Mouse (Mus musculus) forebrain, postnatal 0 days (tissue): ENCODE measurements around the gene Vmn1r206. TPM values are rescaled to one million over a fixed set of nuclear protein-coding genes. Genes with fewer than 3 reads are reported as not detected.
"Not testable (repeated sequence)": the region's sequence is repeated elsewhere in the genome, so short reads cannot be mapped to it uniquely, and the experiment has no call there.

Source experiments
- ATAC-seq: fragments of 200-750 bp; cut with Nextera tagmentation; 2 replicates; pipeline ENCODE4 v1.8.0; 2017; ENCODE audit warnings: mild to moderate bottlenecking, moderate library complexity
- DNase-seq: peaks from one replicate; pipeline ENCODE4 v3.0.0-alpha.2; 2015
- H3K27ac ChIP-seq: fragments of 300-500 bp; sonication (generic); 2 replicates; pipeline ENCODE4 v1.5.1; 2014; ENCODE audit warnings: low read depth, mild to moderate bottlenecking, antibody characterized with exemption, low read length, moderate library complexity, mixed read lengths
- H3K27me3 ChIP-seq: fragments of 300-500 bp; sonication (generic); 2 replicates; pipeline ENCODE4 v1.6.1; 2014; ENCODE audit warnings: mild to moderate bottlenecking, low read length, mixed read lengths; ENCODE audit not compliant: insufficient read depth
- H3K36me3 ChIP-seq: fragments of 300-500 bp; sonication (generic); 2 replicates; pipeline ENCODE4 v1.6.1; 2014; ENCODE audit warnings: mild to moderate bottlenecking, moderate library complexity; ENCODE audit not compliant: insufficient read depth
- H3K4me1 ChIP-seq: fragments of 300-500 bp; sonication (generic); 2 replicates; pipeline ENCODE4 v1.6.1; 2014; ENCODE audit warnings: antibody characterized with exemption; ENCODE audit not compliant: insufficient read depth
- H3K4me2 ChIP-seq: fragments of 300-500 bp; sonication (generic); 2 replicates; pipeline ENCODE4 v1.6.1; 2014; ENCODE audit warnings: low read depth, mild to moderate bottlenecking, moderate library complexity
- H3K4me3 ChIP-seq: fragments of 300-500 bp; sonication (generic); 2 replicates; pipeline ENCODE4 v1.5.1; 2014; ENCODE audit warnings: low read depth, low read length, mixed read lengths
- H3K9ac ChIP-seq: fragments of 300-500 bp; sonication (generic); 2 replicates; pipeline ENCODE4 v1.6.1; 2014; ENCODE audit warnings: mild to moderate bottlenecking
- H3K9me3 ChIP-seq: fragments of 300-500 bp; sonication (generic); 2 replicates; pipeline ENCODE4 v1.6.1; 2016; ENCODE audit warnings: low read length
- CTCF ChIP-seq: sonication (generic); IDR thresholded peaks from 2 replicates; pipeline ENCODE4 v1.5.1; 2016; ENCODE audit warnings: antibody characterized with exemption, control low read depth, low read depth
- WGBS: fragments of 180-500 bp; shearing (Covaris S2); extraction: QIAGEN DNeasy Blood & Tissue Kit; methylation state at CpG from one replicate; pipeline ENCODE4 v1.1.7; 2014; 5-methylcytosine and 5-hydroxymethylcytosine counted together
- polyA plus RNA-seq: library from polyadenylated mRNA; unstranded; fragments of >200 nt; fragmentation: Nextera tagmentation; extraction: Ambion mirVana; gene quantifications from 2 replicates; pipeline ENCODE4 v1.2.1, GENCODE M21; 2015
- total RNA-seq: library from RNA; depleted of rRNA; stranded (reverse); fragments of >200 nt; gene quantifications from 2 replicates; pipeline ENCODE4 v1.2.3, GENCODE M21; 2014; rRNA removed

The Vmn1r206 gene
- not detected in 2 replicates for total RNA-seq
- not detected in 2 replicates for polyA plus RNA-seq

DNA sequence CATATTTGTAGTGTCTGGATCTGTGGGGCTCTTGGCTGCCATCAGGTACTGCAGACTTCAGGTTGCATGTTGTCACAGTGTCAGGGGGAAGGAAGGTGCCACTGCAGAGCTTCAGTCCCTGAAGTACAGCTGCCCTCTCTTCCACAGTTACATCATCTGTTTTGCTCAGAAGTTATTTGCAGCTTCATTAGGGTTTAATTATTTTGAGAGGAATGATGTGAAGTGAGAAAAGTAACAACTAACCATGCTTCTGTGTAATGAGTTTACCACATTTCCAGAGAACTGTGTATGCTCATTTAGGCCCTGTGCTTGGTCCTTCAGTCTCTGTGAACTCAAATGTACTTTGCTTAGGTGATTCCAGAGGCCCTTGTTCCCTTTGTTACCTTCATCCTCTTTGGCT, at the start of gene Vmn1r206:
Gene Vmn1r206, minus strand, starts transcription at position 101 of the 400 bp plus-strand sequence.
- not testable (repeated sequence) for DNase-seq, H3K9me3 ChIP-seq, H3K9ac ChIP-seq, H3K27me3 ChIP-seq, H3K4me1 ChIP-seq, ATAC-seq, H3K4me3 ChIP-seq, H3K27ac ChIP-seq, H3K4me2 ChIP-seq, H3K36me3 ChIP-seq

- Histone ChIP-seq H3K4me3 (no peak within 1 kb of the TSS), H3K9me3 (no peaks in the 10 kb centered on the region), H3K27me3 (no peaks in the 10 kb centered on the region), H3K4me2 (no peak within 1 kb of the TSS), H3K36me3 (no peaks in the 10 kb centered on the region), H3K4me1 (no peaks in the 10 kb centered on the region), H3K9ac (no peak within 1 kb of the TSS), H3K27ac (no peak within 1 kb of the TSS)
- 88% methylated on average over 3 of the region's 3 CpGs for WGBS
- no peak for TF ChIP-seq CTCF
- no peak for ATAC-seq
- no peak for DNase-seq
Measured at GRCm38 (mm10) chr13:22592900-22593299, 31.2 kb downstream of the Vmn1r206 start, which contains the start of gene Vmn1r205. Gene Vmn1r205, minus strand, starts transcription at chr13:22593000.

GRCm38 (mm10) chr13:22583336-22583735, 40.7 kb downstream of the Vmn1r206 start:
- H3K4me2 ChIP-seq, H3K9ac ChIP-seq, H3K4me3 ChIP-seq, H3K36me3 ChIP-seq, ATAC-seq, DNase-seq, H3K9me3 ChIP-seq, H3K4me1 ChIP-seq, H3K27me3 ChIP-seq, H3K27ac ChIP-seq: not testable (repeated sequence)
- WGBS: 84% methylated on average over 14 of the region's 14 CpGs

DNA sequence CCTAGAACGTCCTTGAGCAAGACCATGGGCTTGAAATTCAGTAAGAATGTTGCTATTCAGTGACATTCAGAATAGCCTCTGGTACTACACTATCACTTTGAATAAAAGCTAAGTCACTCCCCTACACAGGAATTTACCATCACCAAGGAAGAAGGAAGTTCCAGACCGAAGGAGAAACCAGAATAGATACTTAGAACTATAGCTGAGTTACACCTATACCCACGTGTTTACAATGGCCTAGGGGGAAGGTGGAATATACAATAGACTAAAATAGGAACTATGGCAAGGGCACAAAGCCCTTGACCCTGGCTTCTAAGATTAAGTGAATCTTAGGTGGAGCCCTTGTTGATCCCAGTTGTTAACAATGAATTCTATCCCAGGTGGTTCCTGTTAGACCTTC, 49.1 kb downstream of the Vmn1r206 start:
- not testable (repeated sequence) for H3K27me3 ChIP-seq, H3K4me2 ChIP-seq, H3K27ac ChIP-seq, H3K36me3 ChIP-seq, H3K4me1 ChIP-seq, DNase-seq, H3K9ac ChIP-seq, H3K4me3 ChIP-seq, H3K9me3 ChIP-seq, ATAC-seq
- 82% methylated on average over 3 of the region's 3 CpGs for WGBS

Other genes with a start within 250 kb of the Vmn1r206 start
- not detected in 2 replicates for gene Vmn1r199, start 244.4 kb downstream of the Vmn1r206 start, total RNA-seq
- not detected in 2 replicates for gene Vmn1r199, start 244.4 kb downstream of the Vmn1r206 start, polyA plus RNA-seq
- not detected in 2 replicates for gene Vmn1r200, start 233.9 kb downstream of the Vmn1r206 start, total RNA-seq
- 0.16 TPM in 1 of 2 replicates, not detected in the other for gene Vmn1r200, start 233.9 kb downstream of the Vmn1r206 start, polyA plus RNA-seq
- not detected in 2 replicates for gene Vmn1r201, start 152.3 kb downstream of the Vmn1r206 start, total RNA-seq
- not detected in 2 replicates for gene Vmn1r201, start 152.3 kb downstream of the Vmn1r206 start, polyA plus RNA-seq
- gene Vmn1r202, start 118.9 kb downstream of the Vmn1r206 start, total RNA-seq: not detected in 2 replicates
- not detected in 2 replicates for gene Vmn1r202, start 118.9 kb downstream of the Vmn1r206 start, polyA plus RNA-seq
- gene Vmn1r203, start 106.1 kb downstream of the Vmn1r206 start, total RNA-seq: not detected in 2 replicates
- gene Vmn1r203, start 106.1 kb downstream of the Vmn1r206 start, polyA plus RNA-seq: not detected in 2 replicates
- gene Vmn1r204, start 71.1 kb downstream of the Vmn1r206 start, total RNA-seq: not detected in 2 replicates
- gene Vmn1r204, start 71.1 kb downstream of the Vmn1r206 start, polyA plus RNA-seq: not detected in 2 replicates
- gene Vmn1r205, start 31.3 kb downstream of the Vmn1r206 start, total RNA-seq: not detected in 2 replicates
- not detected in 2 replicates for gene Vmn1r205, start 31.3 kb downstream of the Vmn1r206 start, polyA plus RNA-seq
- gene Vmn1r207-ps, start 105.4 kb upstream of the Vmn1r206 start, total RNA-seq: 0.05 TPM in 1 of 2 replicates, not detected in the other
- gene Vmn1r207-ps, start 105.4 kb upstream of the Vmn1r206 start, polyA plus RNA-seq: not detected in 2 replicates
- not detected in 2 replicates for gene Vmn1r208, start 153.1 kb upstream of the Vmn1r206 start, total RNA-seq
- gene Vmn1r208, start 153.1 kb upstream of the Vmn1r206 start, polyA plus RNA-seq: not detected in 2 replicates
- gene Vmn1r209, start 185.4 kb upstream of the Vmn1r206 start, total RNA-seq: not detected in 2 replicates
- gene Vmn1r209, start 185.4 kb upstream of the Vmn1r206 start, polyA plus RNA-seq: not detected in 2 replicates
- gene Vmn1r210, start 207.1 kb upstream of the Vmn1r206 start, total RNA-seq: not detected in 2 replicates
- gene Vmn1r210, start 207.1 kb upstream of the Vmn1r206 start, polyA plus RNA-seq: not detected in 2 replicates
- not detected in 2 replicates for gene Vmn1r211, start 233.3 kb upstream of the Vmn1r206 start, total RNA-seq
- not detected in 2 replicates for gene Vmn1r211, start 233.3 kb upstream of the Vmn1r206 start, polyA plus RNA-seq